Mouse (Mus musculus) liver, embryonic 15.5 days (tissue): ENCODE measurements around the gene Hspbp1. TPM values are rescaled to one million over a fixed set of nuclear protein-coding genes. Genes with fewer than 3 reads are reported as not detected.

Source experiments
- ATAC-seq: fragments of 200-750 bp; cut with Nextera tagmentation; 2 replicates; pipeline ENCODE4 v1.8.0; 2017; ENCODE audit warnings: moderate number of reproducible peaks, mild to moderate bottlenecking, moderate library complexity; ENCODE audit not compliant: insufficient read depth
- H3K27ac ChIP-seq: fragments of 300-500 bp; sonication (generic); replicated peaks from 2 replicates; pipeline ENCODE4 v1.5.1; 2015; ENCODE audit warnings: mild to moderate bottlenecking, inconsistent platforms
- H3K27me3 ChIP-seq: fragments of 300-500 bp; sonication (generic); 2 replicates; pipeline ENCODE4 v1.6.1; 2015; ENCODE audit warnings: mild to moderate bottlenecking, inconsistent platforms
- H3K36me3 ChIP-seq: fragments of 300-500 bp; sonication (generic); replicated peaks from 2 replicates; pipeline ENCODE4 v1.6.1; 2015; ENCODE audit warnings: moderate library complexity, mild to moderate bottlenecking, inconsistent platforms
- H3K4me1 ChIP-seq: fragments of 300-500 bp; sonication (generic); replicated peaks from 2 replicates; pipeline ENCODE4 v1.6.1; 2015; ENCODE audit warnings: inconsistent platforms
- H3K4me2 ChIP-seq: fragments of 300-500 bp; sonication (generic); 2 replicates; pipeline ENCODE4 v1.6.1; 2015; ENCODE audit warnings: moderate library complexity, mild to moderate bottlenecking, inconsistent platforms
- H3K4me3 ChIP-seq: fragments of 300-500 bp; sonication (generic); replicated peaks from 2 replicates; pipeline ENCODE4 v1.5.1; 2015; ENCODE audit warnings: mild to moderate bottlenecking, inconsistent platforms
- H3K9ac ChIP-seq: fragments of 300-500 bp; sonication (generic); 2 replicates; pipeline ENCODE4 v1.6.1; 2015; ENCODE audit warnings: moderate library complexity, mild to moderate bottlenecking, inconsistent platforms
- H3K9me3 ChIP-seq: fragments of 300-500 bp; sonication (generic); replicated peaks from 2 replicates; pipeline ENCODE4 v1.6.1; 2016; ENCODE audit warnings: inconsistent platforms
- WGBS: fragments of 180-500 bp; shearing (Covaris S2); methylation state at CpG from one replicate; pipeline ENCODE4 v1.1.7; 2015; ENCODE audit warnings: mixed read lengths; ENCODE audit not compliant: insufficient replicate concordance; 5-methylcytosine and 5-hydroxymethylcytosine counted together
- polyA plus RNA-seq: library from polyadenylated mRNA; unstranded; fragments of >200 nt; fragmentation: Nextera tagmentation; extraction: Ambion mirVana; gene quantifications from 2 replicates; pipeline ENCODE4 v1.2.1, GENCODE M21; 2015

Hspbp1 gene
- polyA plus RNA-seq = 54.4 and 58.1 TPM in 2 replicates

- Histone ChIP-seq H3K4me3 (peak within 1 kb of the TSS; percentile 87), H3K4me1 (peaks cover 27% of the 10 kb centered on the region), H3K36me3 (peaks cover 19% of the 10 kb centered on the region), H3K9me3 (no peaks in the 10 kb centered on the region), H3K27me3 (peaks cover 13% of the 10 kb centered on the region), H3K9ac (peak within 1 kb of the TSS; percentile 58), H3K27ac (peak within 1 kb of the TSS; percentile 80), H3K4me2 (peak within 1 kb of the TSS; percentile 92)
- ATAC-seq = peak; percentile 97
- under 1% methylated on average over 32 of the region's 32 CpGs for WGBS
These were observed at the start of gene Hspbp1 for GRCm38 (mm10) chr7:4684632-4685417. TSS of gene Hspbp1 (minus strand) at chr7:4685068.

GRCm38 (mm10) chr7:4732968-4733392, 48.1 kb upstream of the Hspbp1 start:
- Histone ChIP-seq H3K27me3 (no peaks in the 10 kb centered on the region), H3K4me2 (peak overlapping the region; percentile 48), H3K36me3 (no peaks in the 10 kb centered on the region), H3K9me3 (no peaks in the 10 kb centered on the region), H3K9ac (no peak overlapping the region), H3K27ac (peak overlapping the region; percentile 4; the same call in 1 of the 2 replicates), H3K4me1 (peaks cover 22% of the 10 kb centered on the region), H3K4me3 (no peak overlapping the region)
- peak; percentile 76 for ATAC-seq
- WGBS = 25% methylated on average over 6 of the region's 6 CpGs

GRCm38 (mm10) chr7:4731090-4731489, 46.2 kb upstream of the Hspbp1 start:
- H3K4me3 ChIP-seq = no peak overlapping the region
- WGBS = 41% methylated on average over 5 of the region's 5 CpGs
- ATAC-seq = no peak
- H3K4me1 ChIP-seq = peaks cover 22% of the 10 kb centered on the region
- no peaks in the 10 kb centered on the region for H3K9me3 ChIP-seq
- H3K27me3 ChIP-seq = no peaks in the 10 kb centered on the region
- no peak overlapping the region for H3K27ac ChIP-seq
- no peak overlapping the region for H3K4me2 ChIP-seq
- no peak overlapping the region for H3K9ac ChIP-seq
- no peaks in the 10 kb centered on the region for H3K36me3 ChIP-seq

GRCm38 (mm10) chr7:4725169-4725568, 40.3 kb upstream of the Hspbp1 start, which contains the start of gene Tmem150b:
TSS of gene Tmem150b (minus strand) at chr7:4725249.
- WGBS = 16% methylated on average over 7 of the region's 7 CpGs
- peaks cover 7% of the 10 kb centered on the region; the same call in 1 of the 2 replicates for H3K4me1 ChIP-seq
- no peaks in the 10 kb centered on the region for H3K27me3 ChIP-seq
- no peaks in the 10 kb centered on the region for H3K36me3 ChIP-seq
- peak within 1 kb of the TSS; percentile 57 for H3K4me2 ChIP-seq
- peak within 1 kb of the TSS; percentile 39 for H3K4me3 ChIP-seq
- H3K27ac ChIP-seq = peak within 1 kb of the TSS; percentile 34; the same call in 1 of the 2 replicates
- no peaks in the 10 kb centered on the region for H3K9me3 ChIP-seq
- no peak within 1 kb of the TSS for H3K9ac ChIP-seq
- no peak for ATAC-seq

- Histone ChIP-seq H3K4me3 (peak overlapping the region; percentile 39), H3K27me3 (no peaks in the 10 kb centered on the region), H3K9ac (no peak overlapping the region), H3K36me3 (no peaks in the 10 kb centered on the region), H3K4me2 (peak overlapping the region; percentile 57), H3K4me1 (peaks cover 7% of the 10 kb centered on the region; the same call in 1 of the 2 replicates), H3K9me3 (no peaks in the 10 kb centered on the region), H3K27ac (peak overlapping the region; percentile 34; the same call in 1 of the 2 replicates)
- ATAC-seq = no peak
- WGBS = 7% methylated on average over 3 of the region's 3 CpGs
These were observed 39.5 kb upstream of the Hspbp1 start for GRCm38 (mm10) chr7:4724359-4724758.

GRCm38 (mm10) chr7:4723508-4723907, 38.6 kb upstream of the Hspbp1 start:
- Histone ChIP-seq H3K4me3 (peak overlapping the region; percentile 39), H3K4me2 (peak overlapping the region; percentile 57), H3K9me3 (no peaks in the 10 kb centered on the region), H3K9ac (no peak overlapping the region), H3K27ac (no peak overlapping the region), H3K4me1 (peaks cover 7% of the 10 kb centered on the region; the same call in 1 of the 2 replicates), H3K27me3 (no peaks in the 10 kb centered on the region), H3K36me3 (no peaks in the 10 kb centered on the region)
- WGBS = 26% methylated on average over 12 of the region's 12 CpGs
- ATAC-seq = no peak

- ATAC-seq = no peak
- WGBS = 79% methylated on average over 3 of the region's 3 CpGs
- Histone ChIP-seq H3K4me2 (no peak overlapping the region), H3K27ac (no peak overlapping the region), H3K4me3 (no peak overlapping the region), H3K9ac (no peak overlapping the region), H3K27me3 (no peaks in the 10 kb centered on the region), H3K9me3 (no peaks in the 10 kb centered on the region), H3K4me1 (no peaks in the 10 kb centered on the region), H3K36me3 (no peaks in the 10 kb centered on the region)
These were observed 34.4 kb upstream of the Hspbp1 start for GRCm38 (mm10) chr7:4719276-4719675.

- H3K4me3 ChIP-seq = no peak overlapping the region
- no peak overlapping the region for H3K27ac ChIP-seq
- H3K9ac ChIP-seq = no peak overlapping the region
- H3K36me3 ChIP-seq = no peaks in the 10 kb centered on the region
- H3K4me2 ChIP-seq = no peak overlapping the region
- H3K4me1 ChIP-seq = no peaks in the 10 kb centered on the region
- no peaks in the 10 kb centered on the region for H3K27me3 ChIP-seq
- H3K9me3 ChIP-seq = no peaks in the 10 kb centered on the region
- no peak for ATAC-seq
- WGBS = 48% methylated on average over 6 of the region's 6 CpGs
These were observed 32.1 kb upstream of the Hspbp1 start for GRCm38 (mm10) chr7:4716955-4717354.

- no peak overlapping the region for H3K27ac ChIP-seq
- no peak overlapping the region for H3K9ac ChIP-seq
- H3K9me3 ChIP-seq = no peaks in the 10 kb centered on the region
- no peak for ATAC-seq
- no peaks in the 10 kb centered on the region for H3K4me1 ChIP-seq
- peaks cover 5% of the 10 kb centered on the region; the same call in 1 of the 2 replicates for H3K27me3 ChIP-seq
- H3K36me3 ChIP-seq = no peaks in the 10 kb centered on the region
- H3K4me3 ChIP-seq = no peak overlapping the region
- no peak overlapping the region for H3K4me2 ChIP-seq
- 50% methylated on average over 3 of the region's 3 CpGs for WGBS
These were observed 27.7 kb upstream of the Hspbp1 start for GRCm38 (mm10) chr7:4712594-4712993.

GRCm38 (mm10) chr7:4705098-4705497, 20.2 kb upstream of the Hspbp1 start:
- peaks cover 6% of the 10 kb centered on the region for H3K4me1 ChIP-seq
- no peak overlapping the region for H3K4me3 ChIP-seq
- H3K27me3 ChIP-seq = peaks cover 13% of the 10 kb centered on the region
- H3K9me3 ChIP-seq = no peaks in the 10 kb centered on the region
- H3K9ac ChIP-seq = no peak overlapping the region
- no peak overlapping the region for H3K27ac ChIP-seq
- H3K36me3 ChIP-seq = no peaks in the 10 kb centered on the region
- WGBS = 27% methylated on average over 18 of the region's 18 CpGs
- ATAC-seq = no peak
- H3K4me2 ChIP-seq = peak overlapping the region; percentile 47

- no peak for ATAC-seq
These were observed 18.3 kb upstream of the Hspbp1 start for GRCm38 (mm10) chr7:4703195-4703594.

More at GRCm38 (mm10) chr7:4703195-4703594, 18.3 kb upstream of the Hspbp1 start:
- Histone ChIP-seq H3K27ac (no peak overlapping the region), H3K9ac (no peak overlapping the region), H3K4me2 (no peak overlapping the region), H3K36me3 (no peaks in the 10 kb centered on the region), H3K4me1 (peaks cover 6% of the 10 kb centered on the region), H3K27me3 (peaks cover 12% of the 10 kb centered on the region), H3K9me3 (no peaks in the 10 kb centered on the region), H3K4me3 (no peak overlapping the region)
- 69% methylated on average over 7 of the region's 7 CpGs for WGBS
